Mouse (Mus musculus): Measurements from ENCODE around the gene Ndufb7. TPM values are rescaled to one million over a fixed set of nuclear protein-coding genes. Genes with fewer than 3 reads are reported as not detected.

The Ndufb7 gene
- polyA plus RNA-seq, 1 experiment = 421 TPM

DNA sequence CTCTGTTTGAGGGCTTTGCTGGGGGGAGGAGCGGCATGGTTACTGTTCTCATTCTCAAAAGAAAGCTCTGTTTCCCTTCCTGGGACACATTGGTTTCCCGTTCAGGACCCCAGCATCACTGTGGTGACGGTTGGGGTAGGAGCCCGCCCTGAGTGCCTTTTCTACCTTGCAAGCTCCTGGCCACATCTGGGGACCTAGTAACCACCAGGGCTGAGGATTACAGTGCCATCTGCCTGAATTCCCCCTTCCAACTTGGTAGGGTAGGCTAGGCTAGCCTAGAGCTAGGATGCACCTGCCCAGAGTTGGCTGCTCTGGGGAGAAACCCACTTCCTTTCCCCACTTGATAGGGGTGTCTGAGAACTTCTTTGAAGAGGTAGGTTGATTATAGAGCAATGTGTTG is 45.5 kb downstream of the Ndufb7 start:
- H3K4me3 ChIP-seq = no peak overlapping the region
- H3K79me2 ChIP-seq (ENCODE audit: control insufficient read depth, insufficient read depth) = peaks cover 32% of the 10 kb centered on the region
- H3K36me3 ChIP-seq (ENCODE audit: control insufficient read depth, insufficient read depth) = peaks cover 5% of the 10 kb centered on the region
- H3K27me3 ChIP-seq (ENCODE audit: control insufficient read depth, insufficient read depth, insufficient read length) = no peaks in the 10 kb centered on the region
- H3ac ChIP-seq (ENCODE audit: control insufficient read depth, insufficient read length) = no peak overlapping the region
- no peak for TF ChIP-seq POLR2A (IDR thresholded peaks at IDR 0.05; ENCODE audit: insufficient read length, low read depth)
- TF ChIP-seq MYOG (IDR thresholded peaks at IDR 0.05; ENCODE audit: control insufficient read depth in 1 of 3, insufficient read depth in 1 of 3, insufficient read length in 2 of 3, low read depth in 2 of 3) = no peak
- no peak overlapping the region for H3K4me2 ChIP-seq (ENCODE audit: low read depth)

DNA sequence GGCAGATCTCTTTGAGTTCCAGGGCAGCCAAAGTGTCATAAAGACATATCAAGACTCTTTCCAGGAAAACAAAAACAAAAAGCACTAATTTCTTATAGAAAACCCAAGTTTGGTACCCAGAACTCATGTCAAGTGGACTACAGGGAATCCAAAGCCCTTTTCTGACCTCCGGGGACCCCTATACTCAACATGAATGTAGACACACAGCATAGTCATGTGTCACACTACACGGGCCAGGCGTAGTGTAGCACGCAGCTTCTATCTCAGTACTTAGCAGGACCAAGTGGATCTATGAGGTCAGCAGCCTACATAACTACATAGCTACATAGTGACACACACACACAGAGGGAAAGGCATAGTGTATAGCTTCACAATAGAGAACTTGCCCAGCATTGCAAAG is 47.2 kb downstream of the Ndufb7 start:
- no peak overlapping the region for H3ac ChIP-seq (ENCODE audit: control insufficient read depth, insufficient read length)
- H3K27me3 ChIP-seq (ENCODE audit: control insufficient read depth, insufficient read depth, insufficient read length) = no peaks in the 10 kb centered on the region
- H3K4me3 ChIP-seq = no peak overlapping the region
- no peak for TF ChIP-seq MYOG (IDR thresholded peaks at IDR 0.05; ENCODE audit: control insufficient read depth in 1 of 3, insufficient read depth in 1 of 3, insufficient read length in 2 of 3, low read depth in 2 of 3)
- TF ChIP-seq POLR2AphosphoS2 (IDR thresholded peaks at IDR 0.05; ENCODE audit: insufficient read length, low read depth) = peak; percentile 54
- H3K79me2 ChIP-seq (ENCODE audit: control insufficient read depth, insufficient read depth) = peaks cover 27% of the 10 kb centered on the region
- H3K36me3 ChIP-seq (ENCODE audit: control insufficient read depth, insufficient read depth) = peaks cover 5% of the 10 kb centered on the region
- H3K4me2 ChIP-seq (ENCODE audit: low read depth) = no peak overlapping the region

DNA sequence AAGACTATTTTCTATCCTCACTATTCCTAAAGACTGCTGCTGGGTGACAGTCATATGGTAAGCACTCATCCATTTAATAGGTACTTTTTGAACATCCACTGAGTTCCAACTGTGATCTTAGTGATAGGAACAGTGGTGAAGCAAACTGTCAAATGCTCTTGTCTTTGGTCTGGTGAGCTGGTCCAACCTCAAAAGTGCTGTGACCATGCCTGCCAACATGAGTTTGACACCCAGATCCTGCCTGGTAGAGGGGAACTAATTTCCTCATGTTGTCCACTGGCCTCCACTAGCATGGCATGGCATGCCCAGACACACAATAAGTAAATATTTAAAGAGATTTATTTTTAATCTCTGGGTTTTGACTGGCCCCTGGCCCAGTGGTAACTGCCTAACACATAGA is 50.2 kb downstream of the Ndufb7 start:
- H3ac ChIP-seq (ENCODE audit: control insufficient read depth, insufficient read length) = no peak overlapping the region
- H3K4me2 ChIP-seq (ENCODE audit: low read depth) = no peak overlapping the region
- TF ChIP-seq CEBPB (IDR thresholded peaks at IDR 0.05; ENCODE audit: insufficient read depth, poor library complexity, severe bottlenecking) (no peak), SRF (IDR thresholded peaks at IDR 0.05; ENCODE audit: control insufficient read depth, insufficient read length, low read depth) (no peak), POLR2AphosphoS2 (IDR thresholded peaks at IDR 0.05; ENCODE audit: insufficient read length, low read depth) (no peak), USF1 (IDR thresholded peaks at IDR 0.05; ENCODE audit: low read depth) (no peak), TCF3 (IDR thresholded peaks at IDR 0.05; ENCODE audit: insufficient read length, low read depth) (no peak), MYOD1 (IDR thresholded peaks at IDR 0.05; ENCODE audit: control insufficient read depth in 1 of 3, insufficient read length in 2 of 3, low read depth in 2 of 3) (no peak), REST (IDR thresholded peaks at IDR 0.05; ENCODE audit: insufficient read depth, insufficient read length) (no peak), TCF12 (IDR thresholded peaks at IDR 0.05; ENCODE audit: insufficient read depth, poor library complexity, severe bottlenecking) (no peak), E2F4 (IDR thresholded peaks at IDR 0.05; ENCODE audit: insufficient read depth) (no peak), POLR2A (IDR thresholded peaks at IDR 0.05; ENCODE audit: insufficient read length, low read depth) (no peak), MYOG (IDR thresholded peaks at IDR 0.05; ENCODE audit: control insufficient read depth in 1 of 3, insufficient read depth in 1 of 3, insufficient read length in 2 of 3, low read depth in 2 of 3) (no peak), MAX (IDR thresholded peaks at IDR 0.05; ENCODE audit: low read depth) (no peak)
- peaks cover under 1% of the 10 kb centered on the region for H3K79me2 ChIP-seq (ENCODE audit: control insufficient read depth, insufficient read depth)
- peaks cover 5% of the 10 kb centered on the region for H3K36me3 ChIP-seq (ENCODE audit: control insufficient read depth, insufficient read depth)
- H3K4me3 ChIP-seq = no peak overlapping the region
- no peaks in the 10 kb centered on the region for H3K27me3 ChIP-seq (ENCODE audit: control insufficient read depth, insufficient read depth, insufficient read length)

DNA sequence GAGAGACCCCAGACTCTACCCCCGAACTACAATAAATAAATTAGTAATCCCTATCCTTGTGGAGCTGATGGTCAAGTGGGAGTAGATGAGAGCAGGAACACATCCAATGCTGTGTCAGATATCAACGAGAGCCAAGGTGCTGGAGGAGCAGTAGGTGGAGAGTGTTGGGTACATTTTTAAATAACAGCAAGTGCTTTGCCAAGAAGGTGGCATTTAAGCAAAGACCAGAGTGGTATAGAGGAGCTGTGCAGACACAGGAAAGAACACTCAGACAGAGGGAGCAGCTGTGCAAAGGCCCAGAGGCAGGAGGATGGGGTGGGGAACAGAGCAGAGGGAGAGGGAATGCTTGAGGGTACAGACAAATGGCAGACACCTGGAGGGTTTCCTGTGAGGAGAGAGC is 50.6 kb downstream of the Ndufb7 start:
- Histone ChIP-seq H3K4me2 (ENCODE audit: low read depth) (no peak overlapping the region), H3K79me2 (ENCODE audit: control insufficient read depth, insufficient read depth) (no peaks in the 10 kb centered on the region), H3ac (ENCODE audit: control insufficient read depth, insufficient read length) (no peak overlapping the region), H3K36me3 (ENCODE audit: control insufficient read depth, insufficient read depth) (peaks cover 4% of the 10 kb centered on the region), H3K27me3 (ENCODE audit: control insufficient read depth, insufficient read depth, insufficient read length) (no peaks in the 10 kb centered on the region), H3K4me3 (no peak overlapping the region)
- no peak for TF ChIP-seq E2F4 (IDR thresholded peaks at IDR 0.05; ENCODE audit: insufficient read depth)
- no peak for TF ChIP-seq SRF (IDR thresholded peaks at IDR 0.05; ENCODE audit: control insufficient read depth, insufficient read length, low read depth)

DNA sequence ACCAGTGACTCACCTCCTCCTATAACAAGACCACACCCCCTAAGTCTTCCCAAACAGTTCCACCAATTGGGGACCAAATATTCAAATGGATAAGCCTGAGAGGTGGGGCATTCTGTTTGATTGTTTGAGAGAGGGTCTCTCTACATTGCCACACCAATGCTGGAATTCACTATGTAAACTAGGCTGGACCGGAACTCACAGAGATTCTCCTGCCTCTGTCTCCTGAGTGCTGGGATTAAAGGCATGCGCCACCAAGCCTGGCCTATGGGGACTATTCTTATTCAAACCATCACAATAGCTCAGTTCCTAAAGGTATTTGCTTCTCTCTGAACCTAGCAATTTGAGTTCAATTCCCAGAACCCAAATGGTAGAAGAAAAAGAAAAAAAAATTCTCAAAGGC is 52.1 kb downstream of the Ndufb7 start:
- no peak overlapping the region for H3K4me3 ChIP-seq

More for the DNA sequence above, 52.1 kb downstream of the Ndufb7 start:
- H3K27me3 ChIP-seq (ENCODE audit: control insufficient read depth, insufficient read depth, insufficient read length) = no peaks in the 10 kb centered on the region
- no peaks in the 10 kb centered on the region for H3K36me3 ChIP-seq (ENCODE audit: control insufficient read depth, insufficient read depth)
- no peak overlapping the region for H3ac ChIP-seq (ENCODE audit: control insufficient read depth, insufficient read length)
- H3K79me2 ChIP-seq (ENCODE audit: control insufficient read depth, insufficient read depth) = no peaks in the 10 kb centered on the region
- TF ChIP-seq TCF12 (IDR thresholded peaks at IDR 0.05; ENCODE audit: insufficient read depth, poor library complexity, severe bottlenecking) (no peak), CEBPB (IDR thresholded peaks at IDR 0.05; ENCODE audit: insufficient read depth, poor library complexity, severe bottlenecking) (no peak), TCF3 (IDR thresholded peaks at IDR 0.05; ENCODE audit: insufficient read length, low read depth) (no peak), E2F4 (IDR thresholded peaks at IDR 0.05; ENCODE audit: insufficient read depth) (no peak), SRF (IDR thresholded peaks at IDR 0.05; ENCODE audit: control insufficient read depth, insufficient read length, low read depth) (no peak), REST (IDR thresholded peaks at IDR 0.05; ENCODE audit: insufficient read depth, insufficient read length) (no peak), MYOD1 (IDR thresholded peaks at IDR 0.05; ENCODE audit: control insufficient read depth in 1 of 3, insufficient read length in 2 of 3, low read depth in 2 of 3) (no peak), MYOG (IDR thresholded peaks at IDR 0.05; ENCODE audit: control insufficient read depth in 1 of 3, insufficient read depth in 1 of 3, insufficient read length in 2 of 3, low read depth in 2 of 3) (no peak), POLR2AphosphoS2 (IDR thresholded peaks at IDR 0.05; ENCODE audit: insufficient read length, low read depth) (no peak), POLR2A (IDR thresholded peaks at IDR 0.05; ENCODE audit: insufficient read length, low read depth) (no peak), MAX (IDR thresholded peaks at IDR 0.05; ENCODE audit: low read depth) (no peak), USF1 (IDR thresholded peaks at IDR 0.05; ENCODE audit: low read depth) (no peak)
- H3K4me2 ChIP-seq (ENCODE audit: low read depth) = no peak overlapping the region

Data from myocyte (in vitro differentiated cells).